Mouse (Mus musculus) layer of hippocampus, adult 9-11 months (tissue): ENCODE data around the gene Best1.

ENCODE experiments used
- DNase-seq: peaks from one replicate; pipeline ENCODE4 v3.0.0; 2022

Best1 gene

GRCm38 (mm10) chr19:9957965-9958364 lies 43.5 kb downstream of the Best1 start:
- DNase-seq = no peak

- peak; percentile 50 for DNase-seq
Observed at GRCm38 (mm10) chr19:9956624-9957388, 44.6 kb downstream of the Best1 start.

- no peak for DNase-seq
Observed at GRCm38 (mm10) chr19:9955438-9955837, 46.0 kb downstream of the Best1 start.

GRCm38 (mm10) chr19:9954811-9955202 lies 46.6 kb downstream of the Best1 start:
- DNase-seq = peak; percentile 59

- peak; percentile 95 for DNase-seq
Observed at GRCm38 (mm10) chr19:9954055-9954810, 47.2 kb downstream of the Best1 start.

- DNase-seq = no peak
Observed at GRCm38 (mm10) chr19:9952912-9953311, 48.5 kb downstream of the Best1 start.

GRCm38 (mm10) chr19:9952390-9952789 lies 49.0 kb downstream of the Best1 start:
- DNase-seq = peak; percentile 68

- no peak for DNase-seq
Observed at GRCm38 (mm10) chr19:9946986-9947385, 54.4 kb downstream of the Best1 start.

GRCm38 (mm10) chr19:9945800-9946564 lies 55.5 kb downstream of the Best1 start:
- no peak for DNase-seq

- DNase-seq = no peak
Observed at GRCm38 (mm10) chr19:9942539-9943533, 58.6 kb downstream of the Best1 start.

- DNase-seq = no peak
Observed at GRCm38 (mm10) chr19:9941809-9942208, 59.6 kb downstream of the Best1 start.

GRCm38 (mm10) chr19:9940903-9941302 lies 60.5 kb downstream of the Best1 start:
- DNase-seq = peak; percentile 83

- DNase-seq = no peak
Observed at GRCm38 (mm10) chr19:9939841-9940240, 61.6 kb downstream of the Best1 start.

GRCm38 (mm10) chr19:9938824-9939303 lies 62.6 kb downstream of the Best1 start:
- peak; percentile 71 for DNase-seq

- DNase-seq = no peak
Observed at GRCm38 (mm10) chr19:9938156-9938823, 63.1 kb downstream of the Best1 start.

- no peak for DNase-seq
Observed at GRCm38 (mm10) chr19:9937428-9937827, 64.0 kb downstream of the Best1 start.

GRCm38 (mm10) chr19:9936579-9936978 lies 64.9 kb downstream of the Best1 start:
- DNase-seq = no peak
